In genomic region chr19:15823688-15824371, GRCm38 (mm10) we compare ENCODE assay signal across 24 mouse cellular contexts.
A peak's percentile ranks its signal among the peaks of the same experiment; 100 is the strongest.
DNase-seq lines count a peak whose midpoint lies in the region; ATAC-seq and TF ChIP-seq lines count a peak whose summit lies in the region.
"Had no signal": no experiment of that assay in that cellular context is flagged by ENCODE, and none has a peak within 500 bp of the region (broad histone marks: within the 10 kb centered on the region; RNA-seq: fewer than 3 reads in every experiment).

No protein-coding gene starts in this region.

- TF ChIP-seq CTCF in spleen, adult 2 months (IDR thresholded peaks at IDR 0.05; ENCODE audit: extremely low read depth, insufficient read depth, insufficient read length, insufficient replicate concordance): no peak

- TF ChIP-seq POLR2A in spleen, adult 2 months (IDR thresholded peaks at IDR 0.05; ENCODE audit: low read depth, low read length): no peak

- H3K4me3 ChIP-seq in spleen, adult 2 months (ENCODE audit: extremely low read depth, insufficient read depth, insufficient read length): no peak overlapping the region
- no peak overlapping the region for H3K4me3 ChIP-seq in forebrain, embryonic 10.5 days
- H3K4me3 ChIP-seq: embryonic facial prominence, embryonic 13.5 days; erythroblast, embryonic 14.5 days; forebrain, embryonic 13.5 days; heart, embryonic 10.5 days; hindbrain, embryonic 10.5 days; limb, embryonic 10.5 days; midbrain, embryonic 15.5 days; neural tube, embryonic 12.5 days had no signal

- peak; percentile 63 for ATAC-seq in megakaryocyte, adult 5-6 weeks (ENCODE audit: poor library complexity, severe bottlenecking)
- ATAC-seq: forebrain, embryonic 13.5 days; midbrain, embryonic 15.5 days had no signal

- peak in 1 of 2 experiments; percentile 21 for DNase-seq in spleen, adult 2 months (ENCODE audit: low read depth in 1 of 2, low spot score in 2 of 2)
- no peak for DNase-seq in spleen, postnatal 4 days (ENCODE audit: low spot score in 2 of 2)
- DNase-seq in ZHBTc4 (ENCODE audit: low read depth, low spot score): peak; percentile 14
- no peak for DNase-seq in gastrocnemius, postnatal 10 days
- DNase-seq in forebrain, embryonic 10.5 days (ENCODE audit: extremely low spot score, low spot score): no peak
- no peak for DNase-seq in layer of hippocampus, postnatal 25 days (ENCODE audit: extremely low spot score in 1 of 2, low spot score in 1 of 2)
- DNase-seq: adrenal gland, adult 2 months; cerebellum, adult 11-12 months; cerebellum, postnatal 25 days; embryo, embryonic 11 days; kidney, adult 2 months; kidney, postnatal 10 days; liver; right cerebral cortex, adult 18-20 months; thymus, postnatal 14 days had no signal

- H3K4me1 ChIP-seq in spleen, adult 2 months (ENCODE audit: control insufficient read depth, insufficient read depth, insufficient read length): peaks cover 16% of the 10 kb centered on the region
- H3K4me1 ChIP-seq in forebrain, embryonic 10.5 days: peaks cover 5% of the 10 kb centered on the region; the same call in 1 of the 2 replicates
- H3K4me1 ChIP-seq: embryonic facial prominence, embryonic 13.5 days; heart, embryonic 10.5 days; hindbrain, embryonic 10.5 days; midbrain, embryonic 15.5 days had no signal

- H3K9me3 ChIP-seq in forebrain, embryonic 10.5 days: no peaks in the 10 kb centered on the region
- H3K9me3 ChIP-seq: embryonic facial prominence, embryonic 13.5 days; forebrain, embryonic 13.5 days; heart, embryonic 10.5 days; hindbrain, embryonic 10.5 days; limb, embryonic 10.5 days; midbrain, embryonic 15.5 days; neural tube, embryonic 12.5 days had no signal

- peak overlapping the region; percentile 68 for H3K27ac ChIP-seq in spleen, adult 2 months (ENCODE audit: insufficient read depth, low read length)
- no peak overlapping the region for H3K27ac ChIP-seq in forebrain, embryonic 10.5 days
- H3K27ac ChIP-seq: embryonic facial prominence, embryonic 13.5 days; forebrain, embryonic 13.5 days; heart, embryonic 10.5 days; hindbrain, embryonic 10.5 days; limb, embryonic 10.5 days; midbrain, embryonic 15.5 days; neural tube, embryonic 12.5 days had no signal

- no peaks in the 10 kb centered on the region for H3K27me3 ChIP-seq in spleen, adult 2 months (ENCODE audit: control insufficient read depth, insufficient read depth, low read length)
- H3K27me3 ChIP-seq in forebrain, embryonic 10.5 days (ENCODE audit: poor library complexity, severe bottlenecking): no peaks in the 10 kb centered on the region
- H3K27me3 ChIP-seq: embryonic facial prominence, embryonic 13.5 days; forebrain, embryonic 13.5 days; midbrain, embryonic 15.5 days; neural tube, embryonic 12.5 days had no signal

- 40% methylated on average over 6 of the region's 6 CpGs for WGBS in spleen, adult 2 months
- 87% methylated on average over 6 of the region's 6 CpGs for WGBS in forebrain, embryonic 10.5 days

- no peaks in the 10 kb centered on the region for H3K36me3 ChIP-seq in spleen, adult 2 months (ENCODE audit: control insufficient read depth, insufficient read depth, low read length)
- no peaks in the 10 kb centered on the region for H3K36me3 ChIP-seq in forebrain, embryonic 10.5 days (replicated peaks)
- H3K36me3 ChIP-seq: embryonic facial prominence, embryonic 13.5 days; heart, embryonic 10.5 days; hindbrain, embryonic 10.5 days; limb, embryonic 10.5 days; midbrain, embryonic 15.5 days; neural tube, embryonic 12.5 days had no signal
